ENCODE assay signal across 15 mouse cellular contexts in genomic region chr6:97149721-97150120, GRCm38 (mm10). TPM values are rescaled to one million over a fixed set of nuclear protein-coding genes. Genes with fewer than 3 reads are reported as not detected.
DNase-seq lines count a peak whose midpoint lies in the region; ATAC-seq lines count a peak whose summit lies in the region.
"Had no signal": no experiment of that assay in that cellular context is flagged by ENCODE, and none has a peak within 500 bp of the region (broad histone marks: within the 10 kb centered on the region; RNA-seq: fewer than 3 reads in every experiment).

No protein-coding gene starts in this region.

- no peak overlapping the region for H3K9ac ChIP-seq in intestine, embryonic 15.5 days
- H3K9ac ChIP-seq in intestine, embryonic 16.5 days (ENCODE audit: low read depth, low read length), result no peak overlapping the region
- no peak overlapping the region for H3K9ac ChIP-seq in neural tube, embryonic 13.5 days
- H3K9ac ChIP-seq in neural tube, embryonic 15.5 days (replicated peaks), result no peak overlapping the region
- H3K9ac ChIP-seq in midbrain, embryonic 16.5 days (ENCODE audit: low read depth, low read length), result no peak overlapping the region
- H3K9ac ChIP-seq: limb, embryonic 15.5 days had no signal

- 78% methylated on average over 2 of the region's 2 CpGs for WGBS in intestine, embryonic 15.5 days
- 72% methylated on average over 2 of the region's 2 CpGs for WGBS in intestine, embryonic 16.5 days
- 88% methylated on average over 2 of the region's 2 CpGs for WGBS in neural tube, embryonic 13.5 days
- 89% methylated on average over 2 of the region's 2 CpGs for WGBS in neural tube, embryonic 15.5 days
- WGBS in midbrain, embryonic 16.5 days, result 88% methylated on average over 2 of the region's 2 CpGs

- no peak for DNase-seq in left cerebral cortex, postnatal 10 days (ENCODE audit: extremely low spot score in 1 of 2, low spot score in 2 of 2)
- no peak for DNase-seq in layer of hippocampus, postnatal 36 days
- DNase-seq: cerebellum, adult 9-11 months; kidney, adult 8-10 months; lung, postnatal 36 days; midbrain, embryonic 14.5 days; right cerebral cortex, postnatal 25 days; thymus, adult 2 months had no signal

- no peak overlapping the region for H3K27ac ChIP-seq in intestine, embryonic 15.5 days
- no peak overlapping the region for H3K27ac ChIP-seq in intestine, embryonic 16.5 days (ENCODE audit: low read length)
- no peak overlapping the region for H3K27ac ChIP-seq in neural tube, embryonic 13.5 days (replicated peaks)
- H3K27ac ChIP-seq in neural tube, embryonic 15.5 days (replicated peaks), result no peak overlapping the region
- no peak overlapping the region for H3K27ac ChIP-seq in midbrain, embryonic 16.5 days (ENCODE audit: low read length)

- no peak overlapping the region for H3K4me3 ChIP-seq in intestine, embryonic 15.5 days (replicated peaks)
- H3K4me3 ChIP-seq in intestine, embryonic 16.5 days (ENCODE audit: low read length), result no peak overlapping the region
- H3K4me3 ChIP-seq in neural tube, embryonic 13.5 days, result no peak overlapping the region
- no peak overlapping the region for H3K4me3 ChIP-seq in neural tube, embryonic 15.5 days (replicated peaks)
- no peak overlapping the region for H3K4me3 ChIP-seq in midbrain, embryonic 16.5 days (ENCODE audit: low read depth, low read length)

- peaks cover 18% of the 10 kb centered on the region for H3K4me1 ChIP-seq in intestine, embryonic 15.5 days (replicated peaks)
- peaks cover 17% of the 10 kb centered on the region for H3K4me1 ChIP-seq in intestine, embryonic 16.5 days (ENCODE audit: control insufficient read depth, insufficient read depth, low read length)
- peaks cover 29% of the 10 kb centered on the region for H3K4me1 ChIP-seq in neural tube, embryonic 13.5 days (replicated peaks)
- H3K4me1 ChIP-seq in neural tube, embryonic 15.5 days, result peaks cover 24% of the 10 kb centered on the region
- peaks cover 14% of the 10 kb centered on the region for H3K4me1 ChIP-seq in midbrain, embryonic 16.5 days (ENCODE audit: control insufficient read depth, insufficient read depth, low read length)

- intact Hi-C loops in left cerebral cortex, postnatal 10 days (cut with DNase I), result loop anchor here (10.0 kb wide), 1 partner anchor 595 kb away; no protein-coding TSS in a partner anchor

- no peaks in the 10 kb centered on the region for H3K9me3 ChIP-seq in intestine, embryonic 15.5 days
- H3K9me3 ChIP-seq in intestine, embryonic 16.5 days (ENCODE audit: control insufficient read depth, low read length), result no peaks in the 10 kb centered on the region
- H3K9me3 ChIP-seq in neural tube, embryonic 13.5 days, result no peaks in the 10 kb centered on the region
- H3K9me3 ChIP-seq in neural tube, embryonic 15.5 days (replicated peaks), result no peaks in the 10 kb centered on the region
- H3K9me3 ChIP-seq in midbrain, embryonic 16.5 days (replicated peaks; ENCODE audit: control insufficient read depth, low read length, poor library complexity, severe bottlenecking), result no peaks in the 10 kb centered on the region
- H3K9me3 ChIP-seq: limb, embryonic 15.5 days had no signal

- no peak for ATAC-seq in intestine, embryonic 15.5 days
- ATAC-seq in intestine, embryonic 16.5 days, result no peak
- no peak for ATAC-seq in neural tube, embryonic 13.5 days (ENCODE audit: low read depth)
- ATAC-seq in neural tube, embryonic 15.5 days (ENCODE audit: low FRiP score), result no peak
- ATAC-seq in granulocyte monocyte progenitor cell, adult 5-6 weeks (replicated peaks; ENCODE audit: poor library complexity, severe bottlenecking), result peak; percentile 68
- no peak for ATAC-seq in midbrain, embryonic 16.5 days

- H3K4me2 ChIP-seq in intestine, embryonic 15.5 days (replicated peaks), result 0 out of 2 replicates have a peak overlapping the region, but pooled peaks have one; percentile 96
- no peak overlapping the region for H3K4me2 ChIP-seq in intestine, embryonic 16.5 days (ENCODE audit: low read depth, low read length)
- H3K4me2 ChIP-seq in neural tube, embryonic 13.5 days, result peak overlapping the region; percentile 95
- H3K4me2 ChIP-seq in neural tube, embryonic 15.5 days, result no peak overlapping the region
- no peak overlapping the region for H3K4me2 ChIP-seq in midbrain, embryonic 16.5 days (ENCODE audit: low read length)

- H3K36me3 ChIP-seq in intestine, embryonic 15.5 days, result no peaks in the 10 kb centered on the region
- H3K36me3 ChIP-seq in intestine, embryonic 16.5 days (ENCODE audit: control insufficient read depth, insufficient read depth, low read length), result no peaks in the 10 kb centered on the region
- H3K36me3 ChIP-seq in neural tube, embryonic 13.5 days, result 0 out of 2 replicates have a peak, but pooled peaks cover 7% of the 10 kb centered on the region
- H3K36me3 ChIP-seq in neural tube, embryonic 15.5 days, result peaks cover 3% of the 10 kb centered on the region; the same call in 1 of the 2 replicates
- peaks cover 2% of the 10 kb centered on the region; the same call in 1 of the 2 replicates for H3K36me3 ChIP-seq in midbrain, embryonic 16.5 days (ENCODE audit: control insufficient read depth, insufficient read depth, low read length)

- H3K27me3 ChIP-seq in intestine, embryonic 15.5 days (replicated peaks), result no peaks in the 10 kb centered on the region
- H3K27me3 ChIP-seq in intestine, embryonic 16.5 days (replicated peaks; ENCODE audit: control insufficient read depth, insufficient read depth, low read length), result no peaks in the 10 kb centered on the region
- H3K27me3 ChIP-seq in neural tube, embryonic 13.5 days, result no peaks in the 10 kb centered on the region
- no peaks in the 10 kb centered on the region for H3K27me3 ChIP-seq in neural tube, embryonic 15.5 days (replicated peaks)
- H3K27me3 ChIP-seq in midbrain, embryonic 16.5 days (ENCODE audit: control insufficient read depth, insufficient read depth, low read depth, low read length), result no peaks in the 10 kb centered on the region
- H3K27me3 ChIP-seq: limb, embryonic 15.5 days had no signal

RNA-seq across cellular contexts. Expression of gene Eogt, which starts 0.7 kb away (rescaled TPM):
- polyA plus RNA-seq in intestine, embryonic 15.5 days (2015; fragmentation: Nextera tagmentation; extraction: Ambion mirVana), result 8.0 and 9.5 TPM in 2 replicates
- polyA plus RNA-seq in intestine, embryonic 16.5 days (2015; fragmentation: Nextera tagmentation; extraction: Ambion mirVana), result 6.7 and 7.4 TPM in 2 replicates
- 8.9 and 10.7 TPM in 2 replicates for polyA plus RNA-seq in neural tube, embryonic 13.5 days (2015; fragmentation: Nextera tagmentation; extraction: Ambion mirVana)
- polyA plus RNA-seq in neural tube, embryonic 15.5 days (2015; fragmentation: Nextera tagmentation; extraction: Ambion mirVana), result 13.3 and 13.5 TPM in 2 replicates
- 1.7 and 1.9 TPM in 2 replicates for total RNA-seq in granulocyte monocyte progenitor cell, adult 5-6 weeks (2014; fragmentation: Nextera tagmentation)
- 2.4 and 4.5 TPM in 2 replicates for total RNA-seq in granulocyte monocyte progenitor cell, adult 5-6 weeks (2017)
- total RNA-seq in left cerebral cortex, postnatal 10 days (2021), result 10 to 100 TPM; 31.4 to 36.6 TPM
- polyA plus RNA-seq in midbrain, embryonic 16.5 days (2015; fragmentation: Nextera tagmentation; extraction: Ambion mirVana), result 13.9 and 15.1 TPM in 2 replicates
- total RNA-seq in layer of hippocampus, postnatal 36 days (2021), result 10 to 100 TPM; 17.1 to 22.5 TPM

RNA-seq across cellular contexts. Expression of gene Tmf1, which starts 29.2 kb away (rescaled TPM):
- polyA plus RNA-seq in intestine, embryonic 15.5 days (2015; fragmentation: Nextera tagmentation; extraction: Ambion mirVana), result 30.9 and 37.6 TPM in 2 replicates
- polyA plus RNA-seq in intestine, embryonic 16.5 days (2015; fragmentation: Nextera tagmentation; extraction: Ambion mirVana), result 23.3 and 26.0 TPM in 2 replicates
- polyA plus RNA-seq in neural tube, embryonic 13.5 days (2015; fragmentation: Nextera tagmentation; extraction: Ambion mirVana), result 43.1 and 44.9 TPM in 2 replicates
- polyA plus RNA-seq in neural tube, embryonic 15.5 days (2015; fragmentation: Nextera tagmentation; extraction: Ambion mirVana), result 37.5 and 37.8 TPM in 2 replicates
- total RNA-seq in granulocyte monocyte progenitor cell, adult 5-6 weeks (2014; fragmentation: Nextera tagmentation), result 14.3 and 20.2 TPM in 2 replicates
- total RNA-seq in granulocyte monocyte progenitor cell, adult 5-6 weeks (2017), result 72.7 and 108 TPM in 2 replicates
- 10 to 100 TPM; 52.1 to 53.4 TPM for total RNA-seq in left cerebral cortex, postnatal 10 days (2021)
- 35.6 and 40.4 TPM in 2 replicates for polyA plus RNA-seq in midbrain, embryonic 16.5 days (2015; fragmentation: Nextera tagmentation; extraction: Ambion mirVana)
- total RNA-seq in layer of hippocampus, postnatal 36 days (2021), result 10 to 100 TPM; 51.4 to 52.3 TPM

RNA-seq across cellular contexts. Expression of gene Uba3, which starts 55.7 kb away (rescaled TPM):
- polyA plus RNA-seq in intestine, embryonic 15.5 days (2015; fragmentation: Nextera tagmentation; extraction: Ambion mirVana), result 57.7 and 64.3 TPM in 2 replicates
- 50.0 and 53.7 TPM in 2 replicates for polyA plus RNA-seq in intestine, embryonic 16.5 days (2015; fragmentation: Nextera tagmentation; extraction: Ambion mirVana)
- polyA plus RNA-seq in neural tube, embryonic 13.5 days (2015; fragmentation: Nextera tagmentation; extraction: Ambion mirVana), result 88.0 and 96.8 TPM in 2 replicates
- polyA plus RNA-seq in neural tube, embryonic 15.5 days (2015; fragmentation: Nextera tagmentation; extraction: Ambion mirVana), result 82.6 and 84.8 TPM in 2 replicates
- 35.8 and 36.8 TPM in 2 replicates for total RNA-seq in granulocyte monocyte progenitor cell, adult 5-6 weeks (2014; fragmentation: Nextera tagmentation)
- total RNA-seq in granulocyte monocyte progenitor cell, adult 5-6 weeks (2017), result 54.7 and 64.6 TPM in 2 replicates
- total RNA-seq in left cerebral cortex, postnatal 10 days (2021), result 10 to 100 TPM; 62.8 to 64.4 TPM
- polyA plus RNA-seq in midbrain, embryonic 16.5 days (2015; fragmentation: Nextera tagmentation; extraction: Ambion mirVana), result 90.2 and 92.9 TPM in 2 replicates
- total RNA-seq in layer of hippocampus, postnatal 36 days (2021), result 10 to 100 TPM; 72.2 to 78.4 TPM

Comparison
In these comparisons a context has a peak if more than half of its experiments do, and no peak if none do; other contexts are left out.
1. H3K4me2 ChIP-seq: peak in intestine, embryonic 15.5 days (single experiment) and neural tube, embryonic 13.5 days (single experiment); none in intestine, embryonic 16.5 days (single experiment), neural tube, embryonic 15.5 days (single experiment) and midbrain, embryonic 16.5 days (single experiment).